Mouse (Mus musculus): Measurements from ENCODE around the gene Ocln. TPM values are rescaled to one million over a fixed set of nuclear protein-coding genes. Genes with fewer than 3 reads are reported as not detected.
A peak's percentile ranks its signal among the peaks of the same experiment; 100 is the strongest.

The Ocln gene
- polyA plus RNA-seq, 1 experiment from 2014 or later = 7.8 TPM

DNA sequence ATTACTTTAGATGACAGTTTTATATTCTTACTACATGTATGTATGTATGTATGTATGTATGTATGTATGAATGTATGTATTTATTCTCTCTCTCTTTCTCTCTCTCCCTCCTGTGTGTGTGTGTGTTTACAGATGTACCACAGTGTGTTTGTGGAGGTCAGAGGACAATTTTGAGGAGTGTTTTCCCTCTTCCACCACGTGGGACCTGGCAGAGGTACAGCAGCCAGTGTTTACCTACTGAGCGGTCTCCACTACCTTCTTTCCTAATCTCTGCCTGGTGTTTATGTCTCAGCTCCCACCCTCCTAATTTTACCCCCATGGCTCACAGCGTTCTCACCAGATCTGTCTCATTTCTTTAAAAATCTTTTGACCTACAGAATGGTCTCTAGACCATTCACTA, 26.7 kb upstream of the Ocln start:
- H3K4me3 ChIP-seq = no peak overlapping the region
- peaks cover 5% of the 10 kb centered on the region; the same call in 1 of the 2 replicates for H3K4me1 ChIP-seq
- WGBS = 54% methylated on average over 3 of the region's 3 CpGs
- H3K4me2 ChIP-seq = no peak overlapping the region
- no peak overlapping the region for H3K27ac ChIP-seq
- no peak for ATAC-seq (ENCODE audit: insufficient number of reproducible peaks, insufficient read depth, low FRiP score, low TSS enrichment, low read depth)
- H3K9ac ChIP-seq = no peak overlapping the region
- no peaks in the 10 kb centered on the region for H3K27me3 ChIP-seq
- no peaks in the 10 kb centered on the region for H3K9me3 ChIP-seq
- no peaks in the 10 kb centered on the region for H3K36me3 ChIP-seq

DNA sequence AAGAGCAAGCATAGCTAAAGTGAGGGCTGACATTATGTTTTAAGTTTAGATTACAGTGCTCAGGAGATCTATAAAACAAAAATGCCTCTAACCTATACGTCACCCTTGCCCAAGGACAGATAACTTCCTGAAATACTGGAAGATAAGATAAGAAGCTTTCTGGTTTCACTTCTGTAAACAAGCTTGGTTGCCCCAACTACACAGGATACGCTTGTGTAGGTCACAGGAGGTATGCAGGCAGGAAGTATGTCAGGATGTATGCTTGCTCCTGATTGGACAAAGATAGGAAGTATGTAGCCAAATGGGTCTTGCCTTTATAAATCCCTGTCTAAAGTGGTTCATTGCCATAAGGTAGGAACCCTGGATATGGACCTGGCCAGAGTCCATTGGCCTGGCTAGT, 23.4 kb upstream of the Ocln start:
- ATAC-seq (ENCODE audit: insufficient number of reproducible peaks, insufficient read depth, low FRiP score, low TSS enrichment, low read depth) = no peak
- 74% methylated on average over 2 of the region's 2 CpGs for WGBS

DNA sequence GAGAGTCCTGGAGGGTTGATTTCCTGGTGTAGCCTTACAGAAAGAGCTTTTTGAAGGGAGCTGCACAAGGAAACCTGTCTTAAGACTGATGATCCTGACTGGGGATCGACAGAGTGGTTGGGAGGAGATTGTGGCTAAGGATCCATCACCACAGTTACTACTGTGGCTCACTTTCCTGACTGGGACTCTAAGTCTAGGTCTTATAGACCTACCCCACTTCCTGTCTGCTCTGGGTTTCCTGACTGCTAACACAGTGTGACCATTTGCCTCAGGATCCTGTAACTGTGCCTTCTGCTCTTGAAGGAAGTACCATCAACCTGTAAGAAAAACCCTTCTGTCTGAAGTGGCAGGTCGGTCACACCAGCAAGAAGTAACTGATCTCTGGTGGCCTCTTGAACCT, 18.2 kb upstream of the Ocln start:
- no peaks in the 10 kb centered on the region for H3K4me1 ChIP-seq
- no peak for ATAC-seq (ENCODE audit: insufficient number of reproducible peaks, insufficient read depth, low FRiP score, low TSS enrichment, low read depth)
- no peak overlapping the region for H3K4me2 ChIP-seq
- 58% methylated on average over 2 of the region's 2 CpGs for WGBS
- no peak overlapping the region for H3K9ac ChIP-seq
- H3K9me3 ChIP-seq = no peaks in the 10 kb centered on the region
- no peaks in the 10 kb centered on the region for H3K27me3 ChIP-seq
- no peak overlapping the region for H3K27ac ChIP-seq
- H3K36me3 ChIP-seq = no peaks in the 10 kb centered on the region
- no peak overlapping the region for H3K4me3 ChIP-seq

More for the DNA sequence above, 23.4 kb upstream of the Ocln start:
- H3K27ac ChIP-seq = no peak overlapping the region
- H3K27me3 ChIP-seq = no peaks in the 10 kb centered on the region
- no peaks in the 10 kb centered on the region for H3K9me3 ChIP-seq
- no peak overlapping the region for H3K4me3 ChIP-seq
- H3K4me1 ChIP-seq = no peaks in the 10 kb centered on the region
- H3K36me3 ChIP-seq = no peaks in the 10 kb centered on the region
- no peak overlapping the region for H3K9ac ChIP-seq
- no peak overlapping the region for H3K4me2 ChIP-seq

DNA sequence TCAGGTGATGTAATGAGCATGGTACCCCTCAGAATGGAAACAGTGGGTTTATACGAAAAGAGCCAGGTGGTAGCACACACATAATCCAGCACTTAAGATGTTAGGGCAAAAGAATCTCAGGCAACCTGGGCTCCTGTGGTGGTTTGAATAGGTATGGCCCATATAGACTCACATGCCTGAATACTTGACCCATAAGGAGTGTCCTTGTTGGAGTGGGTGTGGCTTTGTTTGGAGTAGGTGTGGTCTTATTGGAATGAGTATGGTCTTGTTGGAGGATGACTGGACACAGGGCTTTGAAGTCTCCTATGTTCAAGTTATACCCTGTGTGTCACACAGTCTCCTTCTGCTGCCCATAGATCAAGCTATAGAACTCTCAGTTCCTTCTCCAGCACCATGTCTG, 15.8 kb upstream of the Ocln start:
- WGBS = 93% methylated on average over 1 of the region's 1 CpGs
- no peak overlapping the region for H3K9ac ChIP-seq
- no peak for ATAC-seq (ENCODE audit: insufficient number of reproducible peaks, insufficient read depth, low FRiP score, low TSS enrichment, low read depth)
- H3K36me3 ChIP-seq = no peaks in the 10 kb centered on the region
- H3K4me2 ChIP-seq = no peak overlapping the region
- H3K27me3 ChIP-seq = no peaks in the 10 kb centered on the region
- no peak overlapping the region for H3K4me3 ChIP-seq
- H3K4me1 ChIP-seq = no peaks in the 10 kb centered on the region
- no peaks in the 10 kb centered on the region for H3K9me3 ChIP-seq
- no peak overlapping the region for H3K27ac ChIP-seq

DNA sequence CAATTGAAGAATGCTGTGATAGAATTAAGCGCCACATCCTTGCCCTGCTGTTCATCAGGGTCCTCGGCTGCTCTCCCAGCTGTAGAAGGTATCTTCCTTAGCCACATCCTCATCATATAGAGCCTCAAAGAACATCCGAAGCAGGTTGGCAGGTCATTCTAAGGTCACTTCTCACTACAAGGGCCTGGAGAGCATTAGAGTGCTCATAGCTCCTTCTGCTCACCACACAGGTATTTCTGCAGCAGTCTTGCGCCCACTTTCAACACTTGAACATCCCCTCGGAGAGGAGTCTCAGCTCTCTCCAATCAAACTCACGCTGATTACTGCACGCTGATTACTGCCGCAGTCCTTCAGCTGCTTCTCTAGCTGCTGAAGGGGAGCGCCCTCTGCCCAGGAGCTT, 6.9 kb upstream of the Ocln start:
- Histone ChIP-seq H3K27me3 (peaks cover 6% of the 10 kb centered on the region), H3K4me2 (no peak overlapping the region), H3K4me3 (no peak overlapping the region), H3K4me1 (no peaks in the 10 kb centered on the region), H3K36me3 (no peaks in the 10 kb centered on the region), H3K9me3 (no peaks in the 10 kb centered on the region), H3K9ac (no peak overlapping the region), H3K27ac (no peak overlapping the region)
- 70% methylated on average over 9 of the region's 9 CpGs for WGBS
- ATAC-seq (ENCODE audit: insufficient number of reproducible peaks, insufficient read depth, low FRiP score, low TSS enrichment, low read depth) = no peak

DNA sequence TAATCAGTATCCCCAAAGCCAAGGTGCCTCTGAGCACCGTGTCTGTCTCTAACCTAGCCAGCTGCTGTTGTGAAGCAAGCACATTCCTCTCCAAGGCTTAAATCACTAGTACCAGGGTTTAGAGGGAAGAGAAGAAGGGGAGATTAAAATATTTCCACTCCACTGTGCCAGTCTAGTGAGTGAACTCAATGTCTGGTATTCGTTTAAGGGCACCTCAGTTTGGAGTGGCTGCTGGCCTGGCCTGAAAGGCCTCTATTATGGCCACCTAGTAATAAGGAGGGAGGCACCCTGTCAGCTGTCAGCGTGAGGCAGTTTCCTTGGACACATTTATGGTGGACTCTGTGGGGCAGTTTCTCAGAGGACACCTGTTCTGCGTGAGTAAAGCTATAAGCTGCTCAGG, 4.5 kb upstream of the Ocln start:
- no peaks in the 10 kb centered on the region for H3K36me3 ChIP-seq
- no peak overlapping the region for H3K4me3 ChIP-seq
- 62% methylated on average over 4 of the region's 4 CpGs for WGBS
- peaks cover 30% of the 10 kb centered on the region for H3K27me3 ChIP-seq
- no peak overlapping the region for H3K27ac ChIP-seq
- H3K9me3 ChIP-seq = no peaks in the 10 kb centered on the region
- no peak overlapping the region for H3K4me2 ChIP-seq
- no peak overlapping the region for H3K9ac ChIP-seq
- peaks cover 12% of the 10 kb centered on the region for H3K4me1 ChIP-seq
- ATAC-seq (ENCODE audit: insufficient number of reproducible peaks, insufficient read depth, low FRiP score, low TSS enrichment, low read depth) = no peak

DNA sequence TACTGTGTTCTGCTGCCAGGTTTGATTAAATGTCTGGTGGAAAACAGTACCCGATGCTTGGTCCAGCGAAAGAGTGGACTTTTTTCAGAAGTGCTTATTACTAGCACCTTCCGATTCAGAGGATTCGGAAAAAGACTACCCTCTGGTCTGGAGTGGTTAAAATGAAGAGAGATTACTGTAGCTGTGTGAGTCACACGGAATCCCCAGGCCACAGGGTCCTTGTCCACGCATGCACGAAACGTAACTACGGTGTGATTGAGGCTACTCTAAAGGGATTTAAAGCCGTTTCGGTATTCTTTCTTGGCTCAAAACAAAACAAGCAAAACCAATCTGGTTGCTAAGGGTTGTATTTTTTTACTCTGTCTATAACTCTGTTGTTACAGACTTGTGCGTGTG, 522 bp upstream of the Ocln start:
- Histone ChIP-seq H3K9me3 (no peaks in the 10 kb centered on the region), H3K36me3 (no peaks in the 10 kb centered on the region), H3K4me1 (peaks cover 25% of the 10 kb centered on the region), H3K9ac (peak overlapping the region; percentile 69; the same call in 1 of the 2 replicates), H3K4me3 (peak overlapping the region; percentile 62), H3K4me2 (peak overlapping the region; percentile 100), H3K27me3 (peaks cover 57% of the 10 kb centered on the region), H3K27ac (no peak overlapping the region)
- 3% methylated on average over 12 of the region's 12 CpGs for WGBS
- ATAC-seq (ENCODE audit: insufficient number of reproducible peaks, insufficient read depth, low FRiP score, low TSS enrichment, low read depth) = no peak

DNA sequence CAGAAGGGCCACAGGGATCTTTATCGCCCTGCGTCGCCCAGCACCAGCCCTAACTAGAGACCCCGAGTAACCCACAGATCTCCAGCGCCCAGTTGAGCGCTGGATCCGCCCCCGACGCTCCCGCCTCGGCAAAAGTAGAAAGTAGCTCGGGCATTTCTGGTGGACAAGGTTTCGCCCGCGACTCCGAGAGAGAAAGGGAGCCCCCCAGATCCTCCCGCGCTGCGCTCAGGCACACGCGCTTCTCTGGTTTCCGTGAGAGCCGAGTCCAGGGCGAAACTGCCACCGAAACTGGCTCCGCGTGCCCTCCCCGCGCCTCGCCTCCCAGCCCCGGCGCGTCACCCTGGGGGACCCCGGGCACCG, 529 bp downstream of the Ocln start:
- WGBS = under 1% methylated on average over 34 of the region's 35 CpGs
- Histone ChIP-seq H3K36me3 (no peaks in the 10 kb centered on the region), H3K4me3 (peak overlapping the region; percentile 62), H3K4me2 (peak overlapping the region; percentile 100), H3K9ac (peak overlapping the region; percentile 69), H3K27ac (peak overlapping the region; percentile 22; the same call in 1 of the 2 replicates), H3K9me3 (no peaks in the 10 kb centered on the region), H3K27me3 (peaks cover 57% of the 10 kb centered on the region), H3K4me1 (peaks cover 25% of the 10 kb centered on the region)
- no peak; the same call in 1 of the 2 replicates for ATAC-seq (ENCODE audit: insufficient number of reproducible peaks, insufficient read depth, low FRiP score, low TSS enrichment, low read depth)

DNA sequence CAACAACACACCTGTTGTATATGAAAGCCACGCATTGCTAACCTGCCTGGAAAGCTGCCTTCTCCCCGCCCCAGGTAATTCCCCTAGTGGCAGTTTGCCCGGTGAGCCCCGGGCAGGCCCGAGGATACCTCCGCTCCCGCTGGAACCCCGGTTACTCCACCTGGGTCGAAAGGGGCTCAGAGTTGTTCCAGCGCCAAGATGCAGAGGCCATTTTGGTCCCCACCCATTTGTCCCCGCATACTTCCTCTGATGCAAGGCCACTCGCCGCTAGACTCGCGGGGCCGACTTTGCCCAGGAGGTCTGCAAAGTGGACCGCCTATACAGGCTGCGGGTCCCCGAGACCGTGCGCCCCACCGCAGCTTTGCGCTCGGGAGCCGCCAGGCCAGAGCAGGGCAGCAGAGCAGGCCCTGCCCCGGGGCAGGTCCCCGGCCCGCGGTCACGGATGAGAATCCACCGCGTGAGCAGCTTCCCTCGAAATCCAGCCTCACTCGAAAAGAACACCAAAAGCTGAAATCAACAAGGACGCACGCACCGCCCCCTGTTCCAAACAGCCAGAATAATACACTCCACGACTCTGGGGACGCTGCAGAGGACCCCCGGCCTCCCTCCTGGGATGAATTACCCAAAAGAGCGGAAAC, 1.0 kb downstream of the Ocln start:
- Histone ChIP-seq H3K36me3 (no peaks in the 10 kb centered on the region), H3K27ac (0 out of 2 replicates have a peak overlapping the region, but pooled peaks have one; percentile 22), H3K4me2 (peak overlapping the region; percentile 100), H3K9me3 (no peaks in the 10 kb centered on the region), H3K4me1 (peaks cover 25% of the 10 kb centered on the region), H3K27me3 (peaks cover 56% of the 10 kb centered on the region), H3K4me3 (peak overlapping the region; percentile 62), H3K9ac (peak overlapping the region; percentile 69)
- no peak; the same call in 1 of the 2 replicates for ATAC-seq (ENCODE audit: insufficient number of reproducible peaks, insufficient read depth, low FRiP score, low TSS enrichment, low read depth)
- under 1% methylated on average over 41 of the region's 41 CpGs for WGBS

DNA sequence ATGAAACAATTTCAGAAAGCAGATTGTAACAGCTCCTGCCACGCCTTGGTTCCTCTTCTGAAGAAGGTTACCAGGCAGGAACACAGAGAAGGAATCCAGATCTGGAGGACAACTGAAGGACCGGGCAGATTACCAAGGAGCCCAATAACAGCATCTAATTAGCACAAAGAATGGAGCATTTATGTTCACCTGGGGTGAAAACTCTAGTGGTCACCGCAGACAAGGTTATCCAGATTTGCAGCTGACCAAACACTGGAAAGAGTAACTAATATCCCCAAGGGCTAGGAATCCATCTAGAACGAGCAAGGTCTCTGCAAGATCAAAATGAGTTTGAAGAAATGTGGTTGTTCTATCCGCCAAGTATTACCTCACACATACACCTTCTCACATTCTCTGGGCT, 5.2 kb downstream of the Ocln start:
- no peak overlapping the region for H3K9ac ChIP-seq
- no peak overlapping the region for H3K4me3 ChIP-seq
- no peaks in the 10 kb centered on the region for H3K9me3 ChIP-seq
- no peak for ATAC-seq (ENCODE audit: insufficient number of reproducible peaks, insufficient read depth, low FRiP score, low TSS enrichment, low read depth)
- H3K27ac ChIP-seq = no peak overlapping the region
- H3K27me3 ChIP-seq = peaks cover 29% of the 10 kb centered on the region
- H3K4me2 ChIP-seq = no peak overlapping the region
- 73% methylated on average over 5 of the region's 5 CpGs for WGBS
- H3K36me3 ChIP-seq = no peaks in the 10 kb centered on the region
- H3K4me1 ChIP-seq = peaks cover 16% of the 10 kb centered on the region

DNA sequence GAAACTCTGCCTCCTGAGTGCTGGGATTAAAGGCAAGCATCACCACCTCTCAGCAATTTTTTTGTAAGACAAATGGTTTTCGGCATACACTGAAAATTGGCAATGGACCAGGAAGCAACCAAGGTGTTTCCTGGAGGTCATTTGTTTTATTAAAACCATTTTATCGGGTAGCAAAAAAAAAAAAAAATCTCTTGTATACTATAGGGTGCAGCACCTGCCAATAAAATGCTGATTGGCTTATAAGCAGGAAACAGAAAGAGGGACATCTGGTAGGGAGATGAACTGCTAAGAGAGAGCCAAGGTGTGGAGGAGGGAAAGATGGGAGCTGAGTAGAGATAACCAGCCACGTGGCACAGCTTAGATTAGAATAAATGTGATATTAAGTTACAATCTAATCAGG, 7.0 kb downstream of the Ocln start:
- Histone ChIP-seq H3K27me3 (peaks cover 12% of the 10 kb centered on the region), H3K9me3 (no peaks in the 10 kb centered on the region), H3K4me2 (no peak overlapping the region), H3K27ac (no peak overlapping the region), H3K9ac (no peak overlapping the region), H3K36me3 (no peaks in the 10 kb centered on the region), H3K4me1 (peaks cover 3% of the 10 kb centered on the region; the same call in 1 of the 2 replicates), H3K4me3 (no peak overlapping the region)
- WGBS = 74% methylated on average over 3 of the region's 3 CpGs
- no peak for ATAC-seq (ENCODE audit: insufficient number of reproducible peaks, insufficient read depth, low FRiP score, low TSS enrichment, low read depth)

DNA sequence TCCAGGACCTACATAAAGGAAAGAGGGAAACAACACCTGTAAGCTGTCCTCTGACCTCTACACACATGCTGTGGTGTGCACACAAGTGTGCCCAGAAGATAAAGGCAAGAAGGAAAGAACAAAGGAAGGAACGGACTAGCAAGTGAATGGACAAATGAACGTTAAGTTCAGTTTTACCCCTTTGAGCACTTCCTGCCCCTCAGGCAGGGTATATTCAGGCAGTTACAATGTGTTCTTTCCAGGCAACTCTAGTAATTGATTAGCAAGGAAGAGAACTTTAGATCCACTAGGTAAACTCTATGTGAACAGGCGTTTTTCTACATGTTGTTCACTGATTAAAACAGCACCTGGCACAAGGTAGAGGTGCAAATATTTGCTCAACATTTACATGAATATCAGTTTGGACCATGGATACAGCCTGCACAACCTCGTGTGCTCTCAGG, 8.3 kb downstream of the Ocln start:
- Histone ChIP-seq H3K27me3 (no peaks in the 10 kb centered on the region; the same call in 1 of the 2 replicates), H3K4me1 (peaks cover 3% of the 10 kb centered on the region; the same call in 1 of the 2 replicates), H3K9ac (no peak overlapping the region), H3K9me3 (no peaks in the 10 kb centered on the region), H3K27ac (no peak overlapping the region), H3K36me3 (no peaks in the 10 kb centered on the region), H3K4me2 (no peak overlapping the region), H3K4me3 (no peak overlapping the region)
- 69% methylated on average over 4 of the region's 4 CpGs for WGBS
- no peak for ATAC-seq (ENCODE audit: insufficient number of reproducible peaks, insufficient read depth, low FRiP score, low TSS enrichment, low read depth)
